Mouse (Mus musculus) CH12.LX (cell line): Measurements from ENCODE around the gene Pax4. TPM values are rescaled to one million over a fixed set of nuclear protein-coding genes. Genes with fewer than 3 reads are reported as not detected.
A peak's percentile ranks its signal among the peaks of the same experiment; 100 is the strongest.

Source experiments
- DNase-seq: peaks from one replicate; pipeline ENCODE4 v3.0.0-alpha.2; 2013; ENCODE audit errors: extremely low read depth
- H3K27ac ChIP-seq: 2 replicates; pipeline ENCODE4 v1.5.1; 2012; ENCODE audit warnings: low read depth, mild to moderate bottlenecking, control low read depth, moderate library complexity; ENCODE audit not compliant: insufficient read depth
- H3K27me3 ChIP-seq: replicated peaks from 2 replicates; pipeline ENCODE3; 2012; ENCODE audit warnings: inconsistent platforms
- H3K36me3 ChIP-seq, 2 experiments: replicated peaks in 1 of 2; 2 replicates each; pipeline versions ENCODE3 to v1.6.1; 2012; ENCODE audit warnings: inconsistent platforms in 1 of 2, low read length in 1 of 2, mild to moderate bottlenecking in 1 of 2, mixed read lengths in 1 of 2, moderate library complexity in 1 of 2; ENCODE audit not compliant: control insufficient read depth in 1 of 2, insufficient read depth in 1 of 2
- H3K4me1 ChIP-seq, 2 experiments: 2 replicates each; pipeline ENCODE4 v1.6.1; 2012; ENCODE audit warnings: inconsistent platforms in 1 of 2, moderate library complexity in 1 of 2; ENCODE audit not compliant: insufficient read depth in 2 of 2, control insufficient read depth in 1 of 2
- H3K4me2 ChIP-seq: 2 replicates; pipeline ENCODE4 v1.6.1; 2012; ENCODE audit warnings: low read depth, mild to moderate bottlenecking, control low read depth; ENCODE audit not compliant: poor library complexity, insufficient read depth, severe bottlenecking
- H3K4me3 ChIP-seq, 3 experiments: fragments of 150-350 bp in 1 of 3; sonication (generic) in 1 of 3; replicated peaks in 1 of 3; 2 replicates each; pipeline versions ENCODE3 to v1.5.1; 2011 to 2012; ENCODE audit warnings: low read depth in 2 of 3, low read length in 2 of 3, mild to moderate bottlenecking in 2 of 3, moderate library complexity in 2 of 3, control low read depth in 1 of 3, improper control_type of control experiment in 1 of 3, inconsistent platforms in 1 of 3, mixed read lengths in 1 of 3; ENCODE audit not compliant: poor library complexity in 1 of 3
- H3K79me2 ChIP-seq: replicated peaks from 2 replicates; pipeline ENCODE4 v1.6.1; 2012; ENCODE audit warnings: mild to moderate bottlenecking, moderate library complexity; ENCODE audit not compliant: control insufficient read depth, poor library complexity, insufficient read depth, severe bottlenecking; ENCODE audit errors: extremely low read depth
- H3K9ac ChIP-seq: 2 replicates; pipeline ENCODE4 v1.6.1; 2012; ENCODE audit warnings: low read depth, mild to moderate bottlenecking, control low read depth, moderate library complexity; ENCODE audit not compliant: insufficient read depth
- H3K9me3 ChIP-seq: replicated peaks from 2 replicates; pipeline ENCODE3; 2012; ENCODE audit warnings: low read length, inconsistent platforms, mixed read lengths
- CHD1 ChIP-seq: IDR thresholded peaks from 2 replicates; pipeline ENCODE4 v1.6.1; 2012; ENCODE audit warnings: low read depth, low read length, improper control_type of control experiment, inconsistent platforms
- CTCF ChIP-seq, 2 experiments: IDR thresholded peaks in 1 of 2; conservative IDR thresholded peaks in 1 of 2; 2 replicates each; pipeline ENCODE4 v1.5.1; 2011 to 2012; ENCODE audit warnings: low read depth in 2 of 2, low read length in 2 of 2, improper control_type of control experiment in 1 of 2, inconsistent platforms in 1 of 2, mild to moderate bottlenecking in 1 of 2, moderate library complexity in 1 of 2
- ELF1 ChIP-seq: IDR thresholded peaks from 2 replicates; pipeline ENCODE4 v1.6.1; 2014; ENCODE audit warnings: low read depth, mild to moderate bottlenecking, inconsistent platforms, low read length, improper control_type of control experiment
- JUN ChIP-seq: IDR thresholded peaks from 2 replicates; pipeline ENCODE4 v1.6.1; 2011; ENCODE audit warnings: low read depth, mild to moderate bottlenecking, low read length, improper control_type of control experiment, moderate library complexity; ENCODE audit not compliant: insufficient read depth
- MAZ ChIP-seq: IDR thresholded peaks from 2 replicates; pipeline ENCODE4 v1.6.1; 2012; ENCODE audit warnings: low read depth, mild to moderate bottlenecking, inconsistent platforms, low read length, improper control_type of control experiment, moderate library complexity
- NELFE ChIP-seq: IDR thresholded peaks from 2 replicates; pipeline ENCODE4 v1.6.1; 2011; ENCODE audit warnings: low read depth, low read length, improper control_type of control experiment
- NRF1 ChIP-seq: IDR thresholded peaks from 2 replicates; pipeline ENCODE4 v1.6.1; 2014; ENCODE audit warnings: low read depth, mild to moderate bottlenecking, inconsistent platforms, low read length, improper control_type of control experiment, moderate library complexity
- POLR2A ChIP-seq: IDR thresholded peaks from 2 replicates; pipeline ENCODE4 v1.6.1; 2011; ENCODE audit warnings: low read depth, mild to moderate bottlenecking, improper control_type of control experiment, low read length
- POLR2AphosphoS2 ChIP-seq: IDR thresholded peaks from 2 replicates; pipeline ENCODE4 v1.6.1; 2011; ENCODE audit warnings: low read depth, low read length, improper control_type of control experiment
- RAD21 ChIP-seq: IDR thresholded peaks from 2 replicates; pipeline ENCODE4 v1.6.1; 2011; ENCODE audit warnings: low read depth, mild to moderate bottlenecking, low read length, improper control_type of control experiment, moderate library complexity
- RCOR1 ChIP-seq: conservative IDR thresholded peaks from 2 replicates; pipeline ENCODE4 v1.6.1; 2012; ENCODE audit warnings: low read depth, mild to moderate bottlenecking, inconsistent platforms, low read length, improper control_type of control experiment
- SIN3A ChIP-seq: IDR thresholded peaks from 2 replicates; pipeline ENCODE4 v1.6.1; 2012; ENCODE audit warnings: low read length, improper control_type of control experiment, inconsistent platforms
- TBP ChIP-seq: conservative IDR thresholded peaks from 2 replicates; pipeline ENCODE4 v1.6.1; 2011; ENCODE audit warnings: low read depth, low read length, improper control_type of control experiment
- TCF12 ChIP-seq: IDR thresholded peaks from 2 replicates; pipeline ENCODE4 v1.6.1; 2014; ENCODE audit warnings: low read depth, mild to moderate bottlenecking, inconsistent platforms, low read length, improper control_type of control experiment
- UBTF ChIP-seq: IDR thresholded peaks from 2 replicates; pipeline ENCODE4 v1.6.1; 2012; ENCODE audit warnings: low read depth, mild to moderate bottlenecking, inconsistent platforms, low read length, improper control_type of control experiment, moderate library complexity
- USF1 ChIP-seq: IDR thresholded peaks from 2 replicates; pipeline ENCODE4 v1.6.1; 2014; ENCODE audit warnings: low read depth, mild to moderate bottlenecking, inconsistent platforms, low read length, improper control_type of control experiment
- USF2 ChIP-seq: conservative IDR thresholded peaks from 2 replicates; pipeline ENCODE4 v1.6.1; 2011; ENCODE audit warnings: low read depth, low read length, improper control_type of control experiment
- ZKSCAN1 ChIP-seq: IDR thresholded peaks from 2 replicates; pipeline ENCODE4 v1.6.1; 2012; ENCODE audit warnings: low read depth, inconsistent platforms, low read length, improper control_type of control experiment, borderline replicate concordance
- ZMIZ1 ChIP-seq: IDR thresholded peaks from 2 replicates; pipeline ENCODE4 v1.6.1; 2012; ENCODE audit warnings: low read depth, mild to moderate bottlenecking, inconsistent platforms, low read length, improper control_type of control experiment
- dilution Hi-C: fragments of 300-500 bp; cut with MboI; formaldehyde crosslinking; loops from 2 replicates; pipeline ENCODE4 v1.14.3; 2020; ENCODE audit warnings: low sequenced_read_pairs; ENCODE audit not compliant: extremely low pct_unique_long_range_greater_than_20kb, extremely low pct_ligation_motif_present
- in situ Hi-C: fragments of 300-500 bp; cut with MboI; formaldehyde crosslinking; loops from 3 replicates; pipeline ENCODE4 v1.14.3; 2019; ENCODE audit warnings: low sequenced_read_pairs, low pct_ligation_motif_present, low pct_unique_long_range_greater_than_20kb, mixed read lengths
- polyA plus RNA-seq: library from polyadenylated mRNA; unstranded; fragments of >175 nt; gene quantifications from 2 replicates; pipeline ENCODE4 v1.2.1, GENCODE M21; 2012; ENCODE audit warnings: low read depth; ENCODE audit not compliant: insufficient read length
- total RNA-seq, 2 experiments: library from RNA; depleted of rRNA; stranded (reverse); fragments of 300-350 nt in 1 of 2; fragments of >200 nt in 1 of 2; gene quantifications; 2 replicates each; pipeline ENCODE4 v1.2.3; 2012 to 2014

Gene Pax4
- total and polyA plus RNA-seq, 3 experiments = not detected

DNA sequence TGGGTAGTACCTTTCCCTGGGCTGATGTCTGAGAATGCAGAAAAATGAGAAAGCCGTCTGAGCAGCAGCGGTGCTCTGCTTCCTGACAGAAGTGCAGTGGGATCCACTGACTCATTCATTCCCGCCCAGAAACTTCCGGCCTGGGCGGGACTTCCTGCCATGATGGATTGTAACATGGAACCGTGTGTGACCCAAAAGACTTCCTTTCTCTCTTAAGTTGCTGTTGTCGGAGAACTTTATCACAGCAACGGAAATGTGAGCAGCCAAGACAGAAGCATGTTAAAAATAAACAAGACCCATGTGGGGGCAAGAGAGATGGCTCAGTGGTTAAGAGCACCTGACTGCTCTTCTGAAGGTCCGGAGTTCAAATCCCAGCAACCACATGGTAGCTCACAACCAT lies 39.1 kb downstream of the Pax4 start:
- Histone ChIP-seq H3K27ac (no peak overlapping the region), H3K4me3 (no peak overlapping the region), H3K4me2 (no peak overlapping the region), H3K27me3 (no peaks in the 10 kb centered on the region), H3K36me3 (peaks cover 0 to 8% of the 10 kb centered on the region in 2 experiments), H3K9me3 (no peaks in the 10 kb centered on the region), H3K4me1 (no peaks in the 10 kb centered on the region), H3K9ac (no peak overlapping the region), H3K79me2 (no peaks in the 10 kb centered on the region)
- in situ Hi-C loops = loop anchor here (25.0 kb wide), 1 partner anchor 602 kb away; no protein-coding TSS in a partner anchor
- TF ChIP-seq USF2 (no peak), POLR2AphosphoS2 (no peak), JUN (no peak), RCOR1 (no peak), ZKSCAN1 (no peak), MAZ (no peak), ELF1 (no peak), NRF1 (no peak), POLR2A (no peak), CHD1 (no peak)
- dilution Hi-C loops = no loop called here
- no peak for DNase-seq

DNA sequence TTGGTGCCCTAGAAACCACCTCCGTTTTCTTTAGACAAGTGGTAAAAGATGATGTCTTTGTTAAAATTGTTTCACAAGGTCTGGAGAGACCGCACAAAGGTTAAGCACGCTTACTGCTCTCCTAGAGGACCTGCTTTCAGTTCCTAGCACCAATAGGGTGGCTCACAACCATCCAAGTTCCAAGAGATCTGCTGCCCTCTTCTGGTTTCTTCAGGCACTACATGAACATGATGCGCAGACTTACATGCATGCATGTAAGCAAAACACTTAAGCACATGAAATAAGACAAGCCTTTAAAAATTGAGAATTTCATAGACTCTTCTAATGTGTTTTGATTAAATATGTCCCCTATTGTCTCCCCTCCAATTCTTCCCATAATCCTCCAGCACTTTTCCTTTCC lies 49.4 kb downstream of the Pax4 start:
- Histone ChIP-seq H3K79me2 (no peaks in the 10 kb centered on the region), H3K36me3 (no peaks in the 10 kb centered on the region), H3K4me3 (no peak overlapping the region), H3K4me1 (peaks cover 0 to 14% of the 10 kb centered on the region in 2 experiments; a peak in 1 of 4 replicates), H3K27ac (no peak overlapping the region), H3K9ac (no peak overlapping the region), H3K27me3 (no peaks in the 10 kb centered on the region), H3K4me2 (no peak overlapping the region), H3K9me3 (peaks cover 12% of the 10 kb centered on the region)
- in situ Hi-C loops (loop anchor here (10.0 to 25.0 kb wide), 3 partner anchors 255 to 737 kb away; no protein-coding TSS in a partner anchor), dilution Hi-C loops (no loop called here)
- TF ChIP-seq NELFE (no peak), POLR2A (no peak), USF1 (no peak), TBP (no peak), SIN3A (no peak), ZMIZ1 (no peak), RAD21 (peak; percentile 21), CHD1 (no peak), CTCF (conservative IDR thresholded peaks at IDR 0.05 in 1 of 2, IDR thresholded peaks at IDR 0.05 in 1 of 2; ENCODE audit: low read depth in 2 of 2, low read length in 2 of 2) (peak in 1 of 2 experiments; percentile 26; a peak in 3 of 4 replicates), UBTF (no peak), TCF12 (no peak)
- no peak for DNase-seq
